Mouse (Mus musculus): ENCODE data around the gene Krt18.
"Not testable (repeated sequence)": the region's sequence is repeated elsewhere in the genome, so short reads cannot be mapped to it uniquely, and the experiment has no call there.

The Krt18 gene

GRCm38 (mm10) chr15:102070476-102071467 lies 42.8 kb downstream of the Krt18 start:
- no peak for DNase-seq

GRCm38 (mm10) chr15:102072963-102073558 lies 45.1 kb downstream of the Krt18 start:
- DNase-seq: no peak

DNA sequence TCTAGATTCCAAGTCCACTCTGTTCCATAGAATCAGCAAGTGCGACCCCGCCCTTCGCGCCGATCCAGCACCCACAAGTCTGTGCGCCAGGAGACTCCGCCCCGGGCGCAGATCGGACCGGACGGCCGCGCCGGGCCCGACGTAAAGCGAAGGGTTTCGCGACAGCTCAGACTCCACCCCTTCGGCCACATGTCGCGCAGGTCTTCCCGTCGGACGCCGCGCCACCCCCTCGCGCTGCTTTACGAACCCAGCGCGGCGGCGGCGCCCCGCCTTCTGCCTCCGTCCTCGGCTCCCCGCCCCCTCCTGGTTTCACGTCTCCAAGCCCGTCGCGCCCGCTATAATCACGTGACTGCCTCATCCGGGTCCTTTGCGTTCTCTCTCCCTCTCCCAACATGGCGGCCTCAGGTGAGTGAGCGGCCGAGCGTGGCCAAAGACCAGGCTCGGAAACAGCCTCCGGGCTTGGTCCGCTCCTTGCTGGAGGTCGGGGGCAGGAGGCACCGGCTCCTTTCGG lies 45.6 kb downstream of the Krt18 start, which contains the start of gene Eif4b:
TSS of gene Eif4b (plus strand) at position 215 of the 511 bp plus-strand sequence.
- peak; percentile 100 for DNase-seq

- peak; percentile 53 to 77 for DNase-seq
Measured at GRCm38 (mm10) chr15:102074070-102074731, 46.2 kb downstream of the Krt18 start.

DNA sequence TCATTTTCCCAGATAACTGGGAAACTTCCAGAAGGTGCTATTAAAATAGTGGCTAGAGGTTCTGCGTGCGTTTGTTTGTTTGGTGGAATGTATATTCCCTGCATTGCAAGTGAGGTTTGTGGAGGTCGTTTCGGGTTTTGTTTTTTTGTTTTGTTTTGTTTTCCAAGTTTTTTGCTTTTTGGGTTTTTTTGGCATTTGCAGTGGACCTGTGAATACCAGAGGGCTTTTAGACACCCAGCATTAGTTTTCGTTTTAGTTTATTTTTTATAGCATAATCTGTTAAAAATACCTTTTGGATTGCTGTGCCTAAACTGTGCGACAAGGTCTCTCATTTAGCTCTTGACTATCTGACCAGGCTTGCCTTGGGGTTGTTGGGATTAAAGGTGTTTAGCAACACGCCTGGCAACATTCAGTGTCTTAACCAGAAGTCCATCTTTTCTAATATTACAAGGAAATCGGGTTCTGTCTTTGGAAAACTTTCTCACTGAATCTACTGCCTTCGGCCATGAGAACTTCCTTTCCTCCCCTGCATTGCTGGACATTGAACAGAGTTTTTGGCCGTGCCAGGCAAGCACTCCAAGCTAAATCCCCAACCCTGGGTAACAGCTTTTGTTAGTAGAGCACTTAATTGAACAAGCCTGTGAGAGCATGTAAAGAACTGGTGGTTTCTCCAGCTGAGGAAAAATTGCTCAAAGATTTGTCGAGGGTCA lies 47.1 kb downstream of the Krt18 start:
- peak; percentile 10 to 22 for DNase-seq

- no peak for DNase-seq
Measured at GRCm38 (mm10) chr15:102077111-102077677, 49.2 kb downstream of the Krt18 start.

GRCm38 (mm10) chr15:102079221-102079620 lies 51.2 kb downstream of the Krt18 start:
- peak; percentile 12 to 24 for DNase-seq

DNA sequence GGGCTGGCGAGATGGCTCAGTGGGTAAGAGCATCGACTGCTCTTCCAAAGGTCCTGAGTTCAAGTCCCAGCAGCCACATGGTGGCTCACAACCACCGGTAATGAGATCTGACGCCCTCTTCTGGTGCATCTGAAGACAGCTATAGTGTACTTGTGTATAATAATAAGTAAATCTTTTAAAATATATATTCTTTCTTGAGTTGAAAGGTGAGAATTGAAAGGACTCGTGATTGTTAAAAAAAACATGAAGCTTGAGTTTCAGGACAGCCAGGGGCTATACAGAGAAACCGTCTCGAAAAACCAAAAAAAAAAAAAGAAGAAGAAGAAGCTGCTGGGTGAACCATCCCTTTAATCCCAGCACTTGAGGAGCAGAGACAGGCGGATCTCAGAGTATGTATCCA lies 51.9 kb downstream of the Krt18 start:
- not testable (repeated sequence) for DNase-seq

GRCm38 (mm10) chr15:102080429-102080828 lies 52.4 kb downstream of the Krt18 start:
- DNase-seq: peak in 1 of 2 experiments; percentile 11

Data from kidney, postnatal 36 days (tissue).